Mouse (Mus musculus) retina, adult 2 months (tissue): ENCODE measurements around the gene Hmgb2.
"Not testable (repeated sequence)": the region's sequence is repeated elsewhere in the genome, so short reads cannot be mapped to it uniquely, and the experiment has no call there.

Source experiments
- DNase-seq: peaks from one replicate; pipeline ENCODE4 v3.0.0-alpha.2; 2012; ENCODE audit warnings: low read depth, low spot score

The Hmgb2 gene

DNA sequence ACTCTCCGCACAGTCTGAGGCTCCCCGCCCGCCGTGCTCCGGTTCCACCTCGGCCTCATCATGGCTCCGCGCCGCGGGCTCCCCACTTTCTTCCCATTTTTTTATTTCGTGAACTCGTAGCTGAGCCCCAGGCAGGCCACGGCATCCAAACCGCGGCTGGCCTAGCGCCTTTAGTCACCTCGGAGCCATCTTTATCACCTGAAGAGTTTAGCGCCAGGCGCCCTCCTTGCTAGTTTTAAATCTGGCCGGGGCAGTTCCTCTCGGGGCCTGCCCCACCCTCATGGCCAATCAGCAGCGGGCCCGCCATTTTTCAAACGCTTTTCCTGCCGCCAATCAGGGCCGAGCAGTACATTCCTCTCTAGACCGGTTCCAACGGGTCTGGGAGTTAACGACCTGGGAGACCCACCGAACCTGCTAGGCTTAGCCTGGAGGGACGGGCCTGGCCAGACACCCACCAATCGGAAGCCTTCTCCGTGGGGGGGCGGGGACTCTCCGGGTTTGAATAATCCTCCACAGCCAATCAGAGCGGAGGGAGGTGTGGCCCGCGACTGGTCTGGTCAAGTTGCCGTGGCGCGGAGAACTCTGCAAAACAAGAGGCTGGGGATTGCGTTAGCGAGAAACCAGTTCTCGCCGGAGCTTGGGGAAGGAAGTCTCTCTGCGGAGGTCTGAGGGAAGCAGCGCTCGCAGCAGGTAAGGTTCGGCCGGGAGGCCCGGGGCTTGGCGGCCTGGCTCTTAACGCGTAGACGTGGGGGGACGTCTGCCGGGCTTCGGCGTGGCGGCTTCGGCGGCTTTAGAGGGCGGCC lies at the start of gene Hmgb2:
Gene Hmgb2 (plus strand): TSS at position 592 of the 803 bp plus-strand sequence.
- DNase-seq: peak; percentile 98

DNA sequence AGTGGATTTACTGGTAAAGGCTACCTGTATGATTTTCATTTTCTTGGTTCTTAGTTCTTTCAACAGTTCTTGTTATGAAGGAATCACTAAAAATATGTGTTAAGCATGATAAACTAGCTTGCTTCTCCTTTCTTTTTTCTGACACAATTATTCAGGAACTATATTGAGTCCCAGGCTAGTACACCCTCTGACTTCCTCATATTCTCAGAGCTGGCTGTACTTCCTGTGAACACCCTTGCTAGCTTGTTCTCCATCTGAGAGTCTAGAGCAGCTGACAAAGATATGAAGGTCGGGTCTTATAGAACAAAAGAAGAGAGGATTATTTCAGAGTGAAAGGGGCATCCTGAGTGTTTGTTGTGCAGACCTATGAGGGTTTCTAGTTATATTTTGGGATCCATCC lies 48.9 kb upstream of the Hmgb2 start:
- no peak for DNase-seq

DNA sequence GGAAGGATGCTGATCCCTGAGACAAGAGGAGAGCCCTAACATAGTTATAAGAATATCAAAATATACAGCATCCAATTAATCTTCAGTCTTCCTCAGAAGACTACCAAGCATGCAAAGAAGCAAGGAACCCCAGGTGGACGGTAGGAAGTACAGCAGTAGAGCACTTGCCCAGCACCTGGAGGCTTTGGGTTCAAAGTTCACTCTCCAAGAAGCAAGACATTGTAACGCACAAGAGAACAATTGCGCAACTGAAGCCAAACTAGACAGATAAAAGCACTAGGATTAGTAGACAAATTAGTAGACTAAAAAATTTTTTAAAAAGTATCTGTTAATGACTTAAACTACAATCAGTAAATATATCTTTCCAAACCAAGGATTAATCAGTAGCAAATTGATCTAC lies 48.0 kb upstream of the Hmgb2 start:
- DNase-seq: no peak

DNA sequence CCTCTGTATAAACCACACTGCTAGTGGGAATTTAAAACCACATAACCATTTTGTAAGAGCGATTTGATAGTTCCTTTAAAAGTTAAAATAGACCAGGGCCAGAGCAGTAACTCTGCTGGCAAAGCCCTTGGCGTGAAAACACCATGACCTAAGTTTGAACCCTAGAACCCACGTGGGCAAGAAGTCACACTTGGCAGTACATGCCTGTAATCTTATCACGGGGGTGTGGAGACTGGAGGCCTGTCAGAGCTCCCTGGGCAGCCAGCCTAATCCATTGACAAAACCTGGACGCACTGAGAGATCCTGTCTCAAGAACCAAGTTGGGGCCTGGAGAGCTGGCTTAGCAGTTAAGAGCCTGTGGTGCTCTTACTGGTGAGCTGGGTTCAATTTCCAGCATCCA lies 43.1 kb upstream of the Hmgb2 start:
- no peak for DNase-seq

DNA sequence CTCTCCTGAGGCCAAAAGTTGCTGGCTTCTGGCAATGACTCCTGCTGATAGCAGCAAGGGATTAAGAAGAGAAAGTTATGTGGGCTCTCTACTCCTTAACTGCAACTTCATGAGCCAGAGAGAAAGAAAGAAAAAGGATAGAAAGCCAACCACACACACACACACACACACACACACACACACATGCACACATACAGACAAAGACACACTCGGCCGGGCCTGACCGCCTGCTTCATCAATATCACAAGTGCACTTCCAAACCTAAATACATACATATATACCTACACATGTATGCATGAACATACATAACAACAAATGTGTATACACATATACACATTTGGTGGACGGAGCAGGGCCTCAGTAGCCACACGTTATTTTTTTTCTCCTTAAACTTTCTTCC lies 40.8 kb upstream of the Hmgb2 start:
- DNase-seq: no peak

DNA sequence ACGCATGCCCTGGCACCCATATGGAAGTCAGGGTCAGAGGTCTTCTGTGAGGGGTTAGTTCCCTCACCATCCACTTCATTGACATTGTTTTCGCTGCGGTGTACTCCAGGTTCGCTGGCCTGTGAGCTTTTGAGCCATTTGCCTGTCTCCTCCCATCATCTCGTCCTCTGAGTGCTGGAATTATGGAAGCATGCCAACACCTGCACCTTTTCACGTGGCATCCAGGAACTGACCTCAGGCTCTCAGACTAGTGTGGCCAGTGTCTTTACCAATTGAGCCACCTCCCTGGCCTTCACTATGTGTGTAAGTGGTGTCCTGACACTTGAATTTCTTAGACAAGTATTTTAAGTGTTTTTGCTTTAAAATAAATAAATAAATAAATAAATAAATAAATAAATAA lies 38.0 kb upstream of the Hmgb2 start:
- no peak for DNase-seq

DNA sequence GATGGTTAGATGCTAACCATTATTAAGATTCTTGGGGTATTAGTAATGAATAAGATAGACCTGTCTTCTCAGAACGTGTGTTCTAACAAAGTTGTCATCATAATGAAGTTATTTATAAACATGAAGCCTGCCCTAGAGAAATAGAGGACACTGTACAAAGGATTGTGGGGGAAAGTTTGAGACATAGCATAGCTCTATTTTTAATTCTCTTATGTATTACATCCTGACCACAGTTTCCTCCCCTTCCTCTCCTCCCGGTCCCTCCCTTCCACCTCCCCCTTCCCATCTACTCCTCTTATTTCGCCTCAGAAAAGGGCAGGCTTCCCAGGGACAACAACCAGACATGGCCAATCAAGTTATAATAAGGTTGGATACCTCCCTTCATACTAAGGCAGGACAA lies 33.3 kb upstream of the Hmgb2 start:
- no peak for DNase-seq

DNA sequence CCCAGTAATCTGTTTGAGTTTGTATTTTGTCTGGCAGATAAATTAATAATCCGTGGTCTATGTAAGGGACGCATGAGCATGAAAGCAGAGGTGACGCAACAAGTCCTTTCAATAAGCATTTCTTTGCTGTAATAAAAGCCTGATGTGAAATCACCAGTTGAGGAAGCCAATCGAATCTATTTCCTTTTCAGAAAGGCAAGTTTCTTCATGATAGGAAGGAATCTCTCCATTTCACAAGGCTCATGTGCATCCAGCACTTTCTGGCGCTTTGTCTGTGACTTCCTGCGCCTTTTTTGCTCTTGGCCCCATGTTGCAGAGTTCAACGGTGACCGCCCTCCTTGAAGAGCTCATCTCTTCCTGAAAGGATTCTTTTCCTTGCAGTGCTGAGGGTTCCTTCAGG lies 32.0 kb upstream of the Hmgb2 start:
- DNase-seq: no peak

DNA sequence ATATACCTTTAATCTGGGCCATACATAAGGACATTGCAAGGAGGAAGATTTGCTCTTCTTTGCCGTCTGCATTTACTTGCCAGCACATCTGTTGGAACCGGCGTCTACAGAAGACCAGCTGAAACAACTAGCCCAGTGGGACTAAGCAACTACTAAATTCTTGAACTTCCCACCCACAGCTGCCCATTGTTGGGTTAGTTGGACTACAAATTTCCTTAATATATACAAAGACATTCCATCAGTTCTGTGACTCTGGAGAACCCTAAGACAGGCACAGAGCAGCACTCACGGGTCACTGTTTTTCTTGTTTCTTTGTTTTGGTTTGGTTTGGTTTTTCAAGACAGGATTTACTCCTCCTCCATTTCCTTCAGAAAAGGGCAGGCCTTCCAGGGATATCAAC lies 31.1 kb upstream of the Hmgb2 start:
- DNase-seq: no peak

DNA sequence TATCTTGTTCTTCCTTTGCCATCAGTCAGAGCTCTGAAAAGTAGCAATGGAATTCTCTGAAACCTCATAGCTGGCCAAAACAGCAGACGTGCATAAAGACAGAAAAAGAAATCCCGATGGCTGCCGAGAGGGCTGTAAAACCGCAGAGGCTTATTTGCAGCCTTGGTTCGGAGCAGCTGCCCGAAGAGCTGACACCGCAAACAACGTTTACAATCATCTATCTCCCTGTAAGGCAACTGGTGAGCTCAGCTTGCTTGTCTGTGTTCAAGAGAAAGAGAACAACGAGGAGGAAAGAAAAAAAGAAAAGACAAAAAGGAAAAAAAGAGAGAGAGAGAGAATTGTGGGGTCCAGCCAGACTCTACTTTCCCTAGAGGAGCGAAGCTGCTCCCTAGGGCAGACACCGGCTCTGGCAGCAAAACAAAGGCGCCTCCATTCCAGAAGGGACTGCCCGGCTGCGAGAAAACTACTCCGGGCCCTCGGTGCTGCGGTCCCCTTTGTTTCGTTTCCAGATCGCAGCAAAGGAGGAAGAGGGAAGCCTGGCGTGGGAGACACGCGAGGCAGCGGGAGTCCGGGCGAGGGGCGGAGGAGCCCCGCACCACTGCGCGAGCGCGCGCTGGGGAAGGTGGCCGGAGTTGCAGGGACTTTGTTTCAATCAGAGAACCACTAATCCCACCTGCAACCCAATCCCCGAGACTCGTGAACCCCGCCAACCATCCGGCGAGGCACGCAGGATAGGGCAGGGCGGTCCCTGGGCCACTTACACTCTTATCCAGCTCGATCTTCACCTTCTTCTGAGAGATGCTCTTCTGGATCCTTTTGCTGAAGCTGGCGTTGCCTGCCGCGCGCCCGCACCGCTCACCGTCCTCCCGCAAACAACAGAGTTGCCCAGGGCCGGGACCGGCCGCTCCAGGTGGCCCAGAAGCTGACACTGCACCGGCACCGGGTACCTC lies 24.9 kb upstream of the Hmgb2 start:
- peak; percentile 36 for DNase-seq

DNA sequence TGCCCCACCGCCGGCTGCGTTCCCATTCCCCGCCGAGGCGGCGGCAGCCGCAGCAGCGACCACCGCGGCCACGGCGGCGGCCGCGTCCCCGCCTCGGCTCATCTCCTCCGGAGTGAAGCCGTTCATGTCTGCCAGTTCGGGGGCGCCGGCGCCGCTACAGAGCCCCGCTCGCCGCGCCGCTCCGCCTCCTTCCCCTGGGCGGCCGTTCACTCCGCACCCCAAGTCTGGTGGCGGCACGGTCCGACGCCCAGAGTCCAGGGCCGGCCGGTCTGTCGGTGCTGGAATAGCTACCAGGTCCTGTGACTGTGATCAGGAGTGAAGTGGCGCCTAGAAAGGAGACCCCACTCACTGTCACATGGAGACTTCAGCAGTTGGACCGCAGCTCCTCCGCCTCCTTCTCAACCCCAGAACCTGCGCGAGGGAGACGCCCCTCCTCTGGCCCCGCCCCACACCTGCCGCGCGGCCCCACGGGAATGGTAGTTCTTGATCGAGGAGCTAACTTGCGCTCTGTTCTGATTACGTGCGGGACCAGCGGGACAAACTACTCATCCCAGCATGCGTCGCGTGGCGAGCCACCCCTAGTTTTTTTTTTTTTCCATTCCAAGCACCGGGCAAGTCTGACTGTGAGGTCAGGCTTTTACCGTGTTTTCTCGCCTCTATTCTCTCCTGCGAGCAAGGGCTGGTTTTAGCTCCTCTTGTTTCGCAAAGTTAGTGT lies 24.1 kb upstream of the Hmgb2 start, which contains the start of gene Sap30:
Gene Sap30 (minus strand): TSS at position 420 of the 715 bp plus-strand sequence.
- peak; percentile 90 for DNase-seq

DNA sequence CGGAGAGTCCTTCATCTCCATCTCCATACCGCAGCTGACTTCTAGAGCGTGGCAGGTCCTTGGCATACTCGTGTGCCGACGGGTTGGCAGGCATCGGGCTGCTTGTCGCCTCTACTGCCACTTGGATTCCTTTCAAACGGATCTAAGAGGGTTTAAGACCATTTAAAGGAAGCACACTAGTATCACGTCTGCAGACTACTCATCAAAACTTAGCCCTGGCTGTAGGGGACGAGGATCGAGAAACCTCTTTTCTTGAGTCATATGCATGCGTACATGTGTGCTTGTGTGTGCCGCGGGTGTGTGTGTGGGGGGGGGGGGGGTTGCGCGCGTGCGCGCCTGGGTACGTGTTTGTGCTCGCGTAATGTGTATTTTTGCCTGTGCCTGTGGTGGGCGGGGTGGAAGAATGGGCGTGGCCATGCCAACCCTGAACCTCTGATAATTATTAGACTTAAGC lies 23.4 kb upstream of the Hmgb2 start:
- peak; percentile 54 for DNase-seq

DNA sequence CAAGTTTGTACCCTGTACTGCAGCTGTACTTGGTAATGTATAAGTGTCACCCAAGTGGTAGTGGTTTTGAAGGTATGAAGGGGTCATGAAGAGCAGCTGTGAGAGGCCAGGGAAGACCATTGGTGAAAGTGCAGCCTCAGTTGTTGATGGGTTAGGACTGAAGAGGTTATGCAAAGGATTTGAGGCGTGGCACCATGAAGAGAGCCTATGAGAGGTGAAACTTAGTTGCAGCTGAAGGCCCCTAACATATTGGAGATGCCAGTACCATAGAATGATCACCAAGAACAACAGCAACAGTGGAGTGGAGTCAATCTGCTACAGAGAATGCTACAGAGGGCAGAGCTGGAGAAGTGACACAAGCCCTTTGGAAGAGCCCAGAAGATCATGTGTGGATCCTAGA lies 22.3 kb upstream of the Hmgb2 start:
- DNase-seq: no peak

DNA sequence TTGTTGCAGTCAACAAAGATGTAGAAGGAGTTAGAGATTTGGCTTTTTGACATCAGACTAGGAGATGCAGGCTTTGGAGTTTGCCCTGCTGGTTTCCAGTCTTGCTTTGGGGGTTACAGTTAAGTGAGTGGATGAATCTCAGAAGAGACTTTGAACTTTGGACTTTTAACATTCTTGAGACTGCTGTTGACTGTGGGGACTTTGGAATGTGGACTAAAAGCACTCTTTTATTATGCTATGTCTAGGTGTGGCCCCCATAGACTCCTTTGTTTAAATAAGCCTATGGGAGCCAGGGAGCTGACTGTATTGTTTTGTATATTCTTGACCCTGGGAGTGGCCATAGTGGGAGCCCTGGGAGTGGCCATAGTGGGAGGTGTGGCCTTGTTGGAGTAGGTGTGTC lies 21.8 kb upstream of the Hmgb2 start:
- DNase-seq: no peak

DNA sequence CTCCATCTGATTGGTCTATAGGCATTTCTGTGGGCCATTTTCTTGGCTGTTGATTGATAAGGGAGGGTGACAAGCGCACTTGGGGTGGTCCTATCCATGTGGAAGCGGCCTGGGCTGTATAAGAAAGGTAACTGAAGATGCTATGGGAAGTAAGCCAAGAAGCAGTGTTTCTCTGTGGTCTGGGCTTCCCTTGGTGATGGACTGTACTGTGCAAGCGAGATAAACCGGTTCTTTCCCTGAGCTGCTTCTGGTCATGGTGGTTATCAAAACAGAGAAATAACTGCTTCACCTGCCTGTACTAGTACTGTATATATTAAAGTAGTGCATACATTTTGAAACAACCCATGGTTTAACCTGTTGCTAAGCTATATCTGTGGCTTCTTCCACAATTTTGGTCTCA lies 19.8 kb upstream of the Hmgb2 start:
- no peak for DNase-seq

DNA sequence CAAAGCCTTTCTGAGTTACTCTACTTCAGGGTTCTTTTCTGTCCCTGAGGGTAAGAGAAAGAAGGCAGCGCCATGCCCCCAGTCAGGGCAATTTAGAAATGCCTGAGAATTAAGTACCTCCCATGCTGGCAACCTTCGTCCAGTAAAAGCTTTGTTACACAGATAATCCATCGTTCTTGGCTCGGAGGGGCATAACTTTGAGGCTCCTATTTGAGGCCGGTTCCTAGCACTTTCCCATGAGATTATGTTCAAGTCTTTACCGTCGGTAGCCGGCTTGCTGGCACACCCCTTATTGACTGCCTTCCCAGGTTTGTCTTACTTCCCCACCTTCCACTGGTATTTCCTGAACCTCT lies 13.2 kb upstream of the Hmgb2 start:
- DNase-seq: no peak

DNA sequence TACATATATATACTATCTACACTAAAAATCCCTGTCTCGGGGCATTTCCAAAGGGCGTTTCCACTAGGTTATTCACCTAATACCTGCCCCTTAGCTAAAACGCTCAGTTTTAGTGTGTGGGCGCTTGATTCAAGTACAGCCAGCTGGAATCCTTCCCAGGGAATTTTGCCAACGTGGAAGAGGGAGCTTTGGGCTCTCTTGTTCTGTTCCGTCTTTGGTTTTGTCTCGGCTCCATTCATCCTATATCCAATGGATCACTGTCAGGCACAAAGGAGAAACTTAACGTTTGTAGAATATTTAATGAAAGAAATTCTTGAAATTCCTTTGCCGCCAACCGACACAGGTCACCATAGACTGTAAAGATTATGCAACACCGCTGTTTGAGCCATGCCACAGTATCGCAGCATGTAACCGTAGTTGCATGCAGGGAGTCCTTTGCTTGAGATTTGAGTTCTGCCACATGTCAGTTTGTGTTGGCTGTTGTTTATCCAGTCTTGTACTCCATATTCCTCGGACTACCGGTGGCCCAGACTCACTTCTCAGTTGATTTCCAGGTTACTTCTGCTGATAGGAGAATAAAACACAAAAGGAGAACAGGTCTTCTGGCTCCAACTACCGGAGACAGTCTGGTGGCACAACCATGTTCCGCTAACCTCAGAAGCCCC lies 12.7 kb upstream of the Hmgb2 start:
- DNase-seq: no peak

DNA sequence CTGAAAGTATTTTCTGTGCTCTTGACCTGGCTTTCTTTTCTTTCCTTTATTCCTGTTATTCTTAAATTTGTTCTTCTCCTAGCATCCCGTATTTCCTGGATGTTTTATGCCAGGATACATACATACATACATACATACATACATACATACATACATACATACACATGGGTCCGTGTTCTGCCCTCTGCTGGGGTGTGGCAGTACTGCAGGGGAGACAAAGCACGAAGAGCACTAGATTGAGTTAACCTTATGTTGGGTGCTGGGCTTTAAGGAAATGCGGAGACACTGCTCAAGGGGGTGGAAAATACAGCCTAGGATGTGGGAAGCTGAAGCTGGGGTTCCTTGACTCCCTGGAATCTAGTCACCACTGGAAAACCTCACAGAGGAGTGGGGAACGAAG lies 8.1 kb upstream of the Hmgb2 start:
- DNase-seq: peak; percentile 33

DNA sequence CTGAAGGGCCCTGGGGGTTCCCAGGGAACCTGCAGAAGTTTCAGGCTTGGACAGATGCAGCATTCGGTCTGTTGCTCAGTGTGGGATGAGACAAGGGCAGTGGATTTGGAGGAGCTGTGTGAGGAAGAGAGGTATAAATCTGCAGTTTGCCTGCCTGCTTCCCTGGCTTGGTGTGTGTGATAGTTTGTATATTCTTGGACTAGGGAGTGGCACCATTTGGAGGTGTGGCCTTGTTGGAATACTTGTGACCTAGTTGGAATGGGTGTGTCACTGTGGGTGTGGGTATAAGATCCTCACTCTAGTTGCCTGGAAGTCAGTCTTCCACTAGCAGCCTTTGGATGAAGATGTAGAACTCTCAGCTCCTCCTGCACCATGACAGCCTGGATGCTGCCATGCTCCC lies 6.2 kb upstream of the Hmgb2 start:
- not testable (repeated sequence) for DNase-seq

DNA sequence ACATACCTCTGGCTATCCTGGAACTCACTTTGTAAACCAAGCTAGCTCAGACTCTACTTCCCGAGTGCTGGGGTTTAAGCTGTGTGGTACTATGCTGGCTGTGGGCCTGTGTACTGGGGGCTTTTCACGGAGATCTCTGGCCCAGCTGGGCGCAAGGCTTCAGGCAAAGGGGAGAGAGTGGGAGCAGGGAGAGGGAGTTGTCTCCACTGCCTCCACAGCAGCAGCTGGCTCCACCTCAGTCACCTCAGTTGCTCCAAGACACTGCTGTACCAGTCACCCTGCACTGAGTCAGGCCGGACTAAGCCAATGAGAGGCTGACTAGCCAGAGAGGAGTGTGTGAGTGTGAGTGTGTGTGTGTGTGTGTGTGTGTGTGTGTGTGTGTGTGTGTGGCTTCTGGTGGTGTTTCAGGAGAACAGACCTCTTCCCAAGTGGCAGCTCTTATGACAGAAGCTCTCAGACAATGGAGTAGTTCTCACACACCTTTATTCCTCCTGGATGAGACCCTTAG lies 4.1 kb upstream of the Hmgb2 start:
- no peak for DNase-seq

DNA sequence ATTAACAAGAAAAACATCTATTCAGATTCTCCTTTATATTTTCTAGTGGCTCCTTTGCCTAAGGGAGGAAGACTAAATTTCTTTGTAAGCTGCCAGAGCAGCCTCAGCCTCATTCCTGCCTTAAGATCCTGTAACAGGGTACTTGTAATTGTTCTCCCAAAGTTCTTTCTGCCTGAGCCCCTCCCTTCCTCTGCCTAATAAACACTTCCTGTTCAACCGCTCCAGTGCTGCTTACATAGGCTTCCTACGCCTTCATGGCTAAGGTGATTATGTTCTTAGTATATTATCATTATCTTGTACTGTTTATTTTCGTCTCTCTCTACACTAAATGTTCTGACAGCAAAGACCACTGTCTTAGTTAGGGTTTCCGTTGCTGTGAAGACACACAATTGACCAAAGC lies 3.0 kb upstream of the Hmgb2 start:
- DNase-seq: no peak
